Mouse (Mus musculus): ENCODE measurements around the gene Gpr4. TPM values are rescaled to one million over a fixed set of nuclear protein-coding genes. Genes with fewer than 3 reads are reported as not detected.

Gpr4 gene
- polyA plus RNA-seq, 1 experiment from 2014 or later = 1.8 TPM

- WGBS = 40% methylated on average over 2 of the region's 2 CpGs
- no peak for ATAC-seq
Observed at GRCm38 (mm10) chr7:19197985-19198384, 14.4 kb upstream of the Gpr4 start.

GRCm38 (mm10) chr7:19201660-19202059, 10.7 kb upstream of the Gpr4 start:
- H3K9ac ChIP-seq (replicated peaks) = no peak overlapping the region
- no peak overlapping the region for H3K27ac ChIP-seq
- no peak overlapping the region for H3K4me3 ChIP-seq (replicated peaks)
- peaks cover 66% of the 10 kb centered on the region for H3K36me3 ChIP-seq
- peak; percentile 56; the same call in 1 of the 2 replicates for ATAC-seq
- H3K9me3 ChIP-seq = no peaks in the 10 kb centered on the region
- H3K4me1 ChIP-seq (replicated peaks) = no peaks in the 10 kb centered on the region
- no peak overlapping the region for H3K4me2 ChIP-seq (replicated peaks)
- H3K27me3 ChIP-seq = no peaks in the 10 kb centered on the region
- 68% methylated on average over 15 of the region's 15 CpGs for WGBS

More at GRCm38 (mm10) chr7:19197985-19198384, 14.4 kb upstream of the Gpr4 start:
- Histone ChIP-seq H3K4me2 (replicated peaks) (no peak overlapping the region), H3K4me1 (replicated peaks) (no peaks in the 10 kb centered on the region), H3K27me3 (no peaks in the 10 kb centered on the region), H3K4me3 (replicated peaks) (no peak overlapping the region), H3K9ac (replicated peaks) (no peak overlapping the region), H3K27ac (no peak overlapping the region), H3K9me3 (no peaks in the 10 kb centered on the region), H3K36me3 (peaks cover 70% of the 10 kb centered on the region)

GRCm38 (mm10) chr7:19202065-19202850, 10.1 kb upstream of the Gpr4 start:
- no peak overlapping the region for H3K4me2 ChIP-seq (replicated peaks)
- 61% methylated on average over 15 of the region's 15 CpGs for WGBS
- no peaks in the 10 kb centered on the region for H3K9me3 ChIP-seq
- 0 out of 2 replicates have a peak, but pooled peaks have one; percentile 27 for ATAC-seq
- no peak overlapping the region for H3K4me3 ChIP-seq (replicated peaks)
- no peak overlapping the region for H3K27ac ChIP-seq
- peaks cover 60% of the 10 kb centered on the region for H3K36me3 ChIP-seq
- no peaks in the 10 kb centered on the region for H3K27me3 ChIP-seq
- H3K9ac ChIP-seq (replicated peaks) = no peak overlapping the region
- H3K4me1 ChIP-seq (replicated peaks) = no peaks in the 10 kb centered on the region

- ATAC-seq = no peak; the same call in 1 of the 2 replicates
- WGBS = 79% methylated on average over 13 of the region's 13 CpGs
- peaks cover 11% of the 10 kb centered on the region for H3K27me3 ChIP-seq
Observed at GRCm38 (mm10) chr7:19208201-19208910, 4.0 kb upstream of the Gpr4 start.

GRCm38 (mm10) chr7:19208944-19209472, 3.3 kb upstream of the Gpr4 start:
- Histone ChIP-seq H3K9ac (replicated peaks) (no peak overlapping the region), H3K36me3 (peaks cover 26% of the 10 kb centered on the region), H3K27ac (no peak overlapping the region), H3K4me3 (replicated peaks) (no peak overlapping the region), H3K4me1 (replicated peaks) (peaks cover 9% of the 10 kb centered on the region), H3K27me3 (peaks cover 15% of the 10 kb centered on the region), H3K9me3 (no peaks in the 10 kb centered on the region), H3K4me2 (replicated peaks) (no peak overlapping the region)
- no peak for ATAC-seq
- WGBS = 58% methylated on average over 7 of the region's 7 CpGs

More at GRCm38 (mm10) chr7:19208201-19208910, 4.0 kb upstream of the Gpr4 start:
- no peak overlapping the region for H3K4me2 ChIP-seq (replicated peaks)
- H3K4me3 ChIP-seq (replicated peaks) = no peak overlapping the region
- peaks cover 31% of the 10 kb centered on the region for H3K36me3 ChIP-seq
- H3K4me1 ChIP-seq (replicated peaks) = peaks cover 9% of the 10 kb centered on the region
- no peak overlapping the region for H3K9ac ChIP-seq (replicated peaks)
- no peaks in the 10 kb centered on the region for H3K9me3 ChIP-seq
- H3K27ac ChIP-seq = no peak overlapping the region

GRCm38 (mm10) chr7:19209494-19209893, 2.8 kb upstream of the Gpr4 start:
- H3K4me2 ChIP-seq (replicated peaks) = no peak overlapping the region
- peaks cover 21% of the 10 kb centered on the region for H3K36me3 ChIP-seq
- H3K4me1 ChIP-seq (replicated peaks) = peaks cover 9% of the 10 kb centered on the region

GRCm38 (mm10) chr7:19210010-19210409, 2.3 kb upstream of the Gpr4 start:
- no peaks in the 10 kb centered on the region for H3K9me3 ChIP-seq
- no peak for ATAC-seq
- 88% methylated on average over 5 of the region's 5 CpGs for WGBS

More at GRCm38 (mm10) chr7:19209494-19209893, 2.8 kb upstream of the Gpr4 start:
- H3K27ac ChIP-seq = no peak overlapping the region
- H3K9me3 ChIP-seq = no peaks in the 10 kb centered on the region
- WGBS = 80% methylated on average over 4 of the region's 4 CpGs
- peaks cover 19% of the 10 kb centered on the region for H3K27me3 ChIP-seq
- ATAC-seq = no peak
- H3K4me3 ChIP-seq (replicated peaks) = no peak overlapping the region
- H3K9ac ChIP-seq (replicated peaks) = no peak overlapping the region

GRCm38 (mm10) chr7:19211041-19211675, 1.2 kb upstream of the Gpr4 start:
- Histone ChIP-seq H3K4me2 (replicated peaks) (no peak overlapping the region), H3K36me3 (peaks cover 5% of the 10 kb centered on the region; the same call in 1 of the 2 replicates)
- 43% methylated on average over 5 of the region's 5 CpGs for WGBS

More at GRCm38 (mm10) chr7:19210010-19210409, 2.3 kb upstream of the Gpr4 start:
- peaks cover 19% of the 10 kb centered on the region for H3K27me3 ChIP-seq
- H3K4me1 ChIP-seq (replicated peaks) = peaks cover 9% of the 10 kb centered on the region
- H3K36me3 ChIP-seq = peaks cover 16% of the 10 kb centered on the region
- H3K27ac ChIP-seq = no peak overlapping the region
- H3K9ac ChIP-seq (replicated peaks) = no peak overlapping the region
- no peak overlapping the region for H3K4me2 ChIP-seq (replicated peaks)
- H3K4me3 ChIP-seq (replicated peaks) = no peak overlapping the region

GRCm38 (mm10) chr7:19213385-19213784, 1.0 kb downstream of the Gpr4 start:
- ATAC-seq = no peak
- no peaks in the 10 kb centered on the region for H3K9me3 ChIP-seq

More at GRCm38 (mm10) chr7:19211041-19211675, 1.2 kb upstream of the Gpr4 start:
- ATAC-seq = no peak
- Histone ChIP-seq H3K9me3 (no peaks in the 10 kb centered on the region), H3K27me3 (peaks cover 19% of the 10 kb centered on the region), H3K9ac (replicated peaks) (no peak overlapping the region), H3K27ac (no peak overlapping the region), H3K4me3 (replicated peaks) (no peak overlapping the region), H3K4me1 (replicated peaks) (peaks cover 12% of the 10 kb centered on the region)

GRCm38 (mm10) chr7:19214369-19214768, 2.0 kb downstream of the Gpr4 start:
- no peak overlapping the region for H3K9ac ChIP-seq (replicated peaks)
- H3K4me2 ChIP-seq (replicated peaks) = no peak overlapping the region
- no peaks in the 10 kb centered on the region for H3K36me3 ChIP-seq
- H3K4me1 ChIP-seq (replicated peaks) = peaks cover 12% of the 10 kb centered on the region
- WGBS = 77% methylated on average over 7 of the region's 7 CpGs
- no peak for ATAC-seq
- H3K27me3 ChIP-seq = peaks cover 19% of the 10 kb centered on the region
- H3K9me3 ChIP-seq = no peaks in the 10 kb centered on the region
- H3K4me3 ChIP-seq (replicated peaks) = no peak overlapping the region
- no peak overlapping the region for H3K27ac ChIP-seq

More at GRCm38 (mm10) chr7:19213385-19213784, 1.0 kb downstream of the Gpr4 start:
- WGBS = 68% methylated on average over 2 of the region's 2 CpGs
- Histone ChIP-seq H3K27me3 (peaks cover 19% of the 10 kb centered on the region), H3K4me2 (replicated peaks) (peak overlapping the region; percentile 72; the same call in 1 of the 2 replicates), H3K9ac (replicated peaks) (no peak overlapping the region), H3K27ac (no peak overlapping the region), H3K4me3 (replicated peaks) (no peak overlapping the region), H3K4me1 (replicated peaks) (peaks cover 12% of the 10 kb centered on the region), H3K36me3 (no peaks in the 10 kb centered on the region)

- Histone ChIP-seq H3K9ac (replicated peaks) (no peak overlapping the region), H3K4me2 (replicated peaks) (no peak overlapping the region), H3K36me3 (no peaks in the 10 kb centered on the region), H3K9me3 (no peaks in the 10 kb centered on the region), H3K4me3 (replicated peaks) (no peak overlapping the region), H3K27ac (no peak overlapping the region), H3K4me1 (replicated peaks) (peaks cover 12% of the 10 kb centered on the region), H3K27me3 (peaks cover 19% of the 10 kb centered on the region)
- WGBS = 73% methylated on average over 9 of the region's 9 CpGs
- no peak for ATAC-seq
Observed at GRCm38 (mm10) chr7:19214940-19215339, 2.6 kb downstream of the Gpr4 start.

Measured in midbrain, embryonic 13.5 days (tissue).